Mouse (Mus musculus) urinary bladder, postnatal 25 days (tissue): ENCODE data around the gene Map2k3.
"Not testable (repeated sequence)": the region's sequence is repeated elsewhere in the genome, so short reads cannot be mapped to it uniquely, and the experiment has no call there.

Experiments used
- DNase-seq: peaks from one replicate; pipeline ENCODE4 v3.0.0; 2022; ENCODE audit warnings: low spot score

Map2k3 gene

GRCm38 (mm10) chr11:60931869-60932481 lies at the start of gene Map2k3:
Gene Map2k3, plus strand, starts transcription at chr11:60932033.
- peak; percentile 93 for DNase-seq

- DNase-seq, result no peak
Observed at GRCm38 (mm10) chr11:60882386-60882785, 49.4 kb upstream of the Map2k3 start.

- DNase-seq, result not testable (repeated sequence)
Observed at GRCm38 (mm10) chr11:60886986-60887385, 44.8 kb upstream of the Map2k3 start.

GRCm38 (mm10) chr11:60889861-60890260 lies 42.0 kb upstream of the Map2k3 start:
- DNase-seq, result no peak

- no peak for DNase-seq
Observed at GRCm38 (mm10) chr11:60890286-60890685, 41.5 kb upstream of the Map2k3 start.

GRCm38 (mm10) chr11:60890744-60891143 lies 41.1 kb upstream of the Map2k3 start:
- no peak for DNase-seq

GRCm38 (mm10) chr11:60895915-60896314 lies 35.9 kb upstream of the Map2k3 start:
- no peak for DNase-seq

- DNase-seq, result no peak
Observed at GRCm38 (mm10) chr11:60902001-60902400, 29.8 kb upstream of the Map2k3 start.

- DNase-seq, result no peak
Observed at GRCm38 (mm10) chr11:60902486-60902885, 29.3 kb upstream of the Map2k3 start.

- no peak for DNase-seq
Observed at GRCm38 (mm10) chr11:60903661-60904061, 28.2 kb upstream of the Map2k3 start.

GRCm38 (mm10) chr11:60905407-60906120 lies 26.3 kb upstream of the Map2k3 start:
- no peak for DNase-seq

GRCm38 (mm10) chr11:60906449-60906848 lies 25.4 kb upstream of the Map2k3 start:
- no peak for DNase-seq

- no peak for DNase-seq
Observed at GRCm38 (mm10) chr11:60908073-60908472, 23.8 kb upstream of the Map2k3 start.

- no peak for DNase-seq
Observed at GRCm38 (mm10) chr11:60909626-60910025, 22.2 kb upstream of the Map2k3 start.

GRCm38 (mm10) chr11:60912525-60912973 lies 19.3 kb upstream of the Map2k3 start:
- DNase-seq, result no peak

- peak; percentile 88 for DNase-seq
Observed at GRCm38 (mm10) chr11:60913301-60914196, 18.3 kb upstream of the Map2k3 start.

- no peak for DNase-seq
Observed at GRCm38 (mm10) chr11:60914491-60914890, 17.3 kb upstream of the Map2k3 start, which contains the start of gene Natd1. Gene Natd1, minus strand, starts transcription at chr11:60914750.

- DNase-seq, result no peak
Observed at GRCm38 (mm10) chr11:60915201-60915600, 16.6 kb upstream of the Map2k3 start.

GRCm38 (mm10) chr11:60920021-60920420 lies 11.8 kb upstream of the Map2k3 start:
- no peak for DNase-seq

GRCm38 (mm10) chr11:60922195-60922594 lies 9.6 kb upstream of the Map2k3 start:
- DNase-seq, result no peak

- DNase-seq, result no peak
Observed at GRCm38 (mm10) chr11:60922964-60923363, 8.9 kb upstream of the Map2k3 start.

GRCm38 (mm10) chr11:60924498-60924897 lies 7.3 kb upstream of the Map2k3 start:
- no peak for DNase-seq
